Mouse (Mus musculus) neural tube, postnatal 0 days (tissue): ENCODE data around the gene Vmn1r179. TPM values are rescaled to one million over a fixed set of nuclear protein-coding genes. Genes with fewer than 3 reads are reported as not detected.

Source experiments
- polyA plus RNA-seq: library from polyadenylated mRNA; unstranded; fragments of >200 nt; fragmentation: Nextera tagmentation; extraction: Ambion mirVana; gene quantifications from 2 replicates; pipeline ENCODE4 v1.2.1, GENCODE M21; 2015

Gene Vmn1r179
- polyA plus RNA-seq, result not detected in 2 replicates

GRCm38 (mm10) chr7:23926678-23927077 is at the start of gene Vmn1r179:
Gene Vmn1r179, plus strand, starts transcription at chr7:23926978.

GRCm38 (mm10) chr7:23891709-23892108 is 35.1 kb upstream of the Vmn1r179 start, which contains the start of gene Vmn1r178:
Gene Vmn1r178, plus strand, starts transcription at chr7:23892009.

GRCm38 (mm10) chr7:23950332-23950731 is 23.6 kb downstream of the Vmn1r179 start, which contains the start of gene Vmn1r180:
Gene Vmn1r180, plus strand, starts transcription at chr7:23950632.

DNA sequence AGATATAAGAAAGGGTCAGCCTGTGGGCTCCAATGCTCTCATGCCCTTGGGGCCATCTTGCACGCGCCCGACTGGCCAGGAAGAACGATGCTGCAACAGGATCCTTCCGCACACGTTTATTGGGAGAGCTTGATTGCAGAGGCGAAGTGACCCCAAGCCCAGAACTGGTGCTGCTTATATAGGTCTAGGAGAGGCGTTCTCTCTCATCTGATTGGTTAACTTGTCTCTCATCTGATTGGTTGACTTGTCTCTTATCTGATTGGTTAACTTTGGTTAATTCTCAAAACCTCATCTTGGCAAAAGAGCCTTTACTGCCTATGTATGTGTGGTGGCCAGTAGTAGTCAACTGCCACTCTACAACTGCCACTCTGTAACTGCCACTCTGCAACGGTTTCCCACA is 47.5 kb downstream of the Vmn1r179 start, which contains the start of gene Vmn1r181:
Gene Vmn1r181, plus strand, starts transcription at position 301 of the 400 bp plus-strand sequence.

Other genes with a start within 250 kb of the Vmn1r179 start
- gene Vmn1r173, start 226.3 kb upstream of the Vmn1r179 start, polyA plus RNA-seq, result not detected in 2 replicates
- gene Vmn1r174, start 174.7 kb upstream of the Vmn1r179 start, polyA plus RNA-seq, result not detected in 2 replicates
- gene Vmn1r175, start 116.3 kb upstream of the Vmn1r179 start, polyA plus RNA-seq, result not detected in 2 replicates
- gene Vmn1r176, start 89.6 kb upstream of the Vmn1r179 start, polyA plus RNA-seq, result not detected in 2 replicates
- gene Vmn1r177, start 60.5 kb upstream of the Vmn1r179 start, polyA plus RNA-seq, result not detected in 2 replicates
- gene Vmn1r178, start 35.0 kb upstream of the Vmn1r179 start, polyA plus RNA-seq, result not detected in 2 replicates
- not detected in 2 replicates for gene Vmn1r180, start 23.7 kb downstream of the Vmn1r179 start, polyA plus RNA-seq
- gene Vmn1r181, start 47.6 kb downstream of the Vmn1r179 start, polyA plus RNA-seq, result not detected in 2 replicates
- gene V1rd19, start 74.7 kb downstream of the Vmn1r179 start, polyA plus RNA-seq, result not detected in 2 replicates
- not detected in 2 replicates for gene Vmn1r183, start 126.3 kb downstream of the Vmn1r179 start, polyA plus RNA-seq
- 20.0 and 22.2 TPM in 2 replicates for gene Zfp180, start 154.9 kb downstream of the Vmn1r179 start, polyA plus RNA-seq
- gene Zfp112, start 185.3 kb downstream of the Vmn1r179 start, polyA plus RNA-seq, result 8.0 and 9.9 TPM in 2 replicates
- gene Zfp235, start 207.2 kb downstream of the Vmn1r179 start, polyA plus RNA-seq, result 23.8 and 24.7 TPM in 2 replicates
- gene Zfp114, start 248.1 kb downstream of the Vmn1r179 start, polyA plus RNA-seq, result 2.6 and 2.7 TPM in 2 replicates